Mouse (Mus musculus): ENCODE data around the gene Slc46a1.

Slc46a1 gene

DNA sequence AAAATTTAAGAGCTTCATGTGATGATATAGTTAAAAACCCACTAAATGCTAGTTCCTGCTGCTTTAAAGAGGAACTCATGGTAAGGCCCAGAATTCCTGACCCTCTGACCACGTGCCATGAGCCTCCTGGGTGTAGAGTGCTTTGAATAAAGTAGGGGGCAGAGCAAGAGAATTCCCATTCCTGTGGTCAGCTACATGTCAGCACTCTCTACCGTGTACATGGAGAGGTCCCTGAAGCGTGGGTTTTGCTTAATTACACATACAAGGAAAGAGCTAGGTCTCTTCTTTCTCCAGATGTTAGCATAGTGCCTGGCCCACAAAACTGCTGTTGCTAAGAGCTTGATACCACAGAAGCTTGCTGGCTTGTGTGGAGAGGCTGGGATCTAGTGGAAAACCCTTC lies 39.9 kb downstream of the Slc46a1 start:
- no peak for DNase-seq

DNA sequence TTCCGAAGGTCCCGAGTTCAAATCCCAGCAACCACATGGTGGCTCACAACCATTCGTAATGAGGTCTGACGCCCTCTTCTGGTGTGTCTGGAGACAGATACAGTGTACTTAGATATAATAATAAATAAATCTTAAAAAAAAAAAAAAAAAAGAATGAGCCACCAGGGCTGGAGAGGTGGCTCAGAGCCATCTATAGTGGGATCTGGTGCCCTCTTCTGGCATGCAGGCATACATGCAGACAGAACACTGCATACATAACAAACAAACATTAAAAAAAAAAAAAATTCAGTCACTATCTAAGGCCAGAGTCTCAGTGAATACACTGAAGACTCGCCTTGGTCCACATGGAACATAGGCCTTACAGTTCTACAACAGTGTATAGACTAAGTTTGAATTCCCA lies 43.7 kb downstream of the Slc46a1 start:
- DNase-seq, result no peak

DNA sequence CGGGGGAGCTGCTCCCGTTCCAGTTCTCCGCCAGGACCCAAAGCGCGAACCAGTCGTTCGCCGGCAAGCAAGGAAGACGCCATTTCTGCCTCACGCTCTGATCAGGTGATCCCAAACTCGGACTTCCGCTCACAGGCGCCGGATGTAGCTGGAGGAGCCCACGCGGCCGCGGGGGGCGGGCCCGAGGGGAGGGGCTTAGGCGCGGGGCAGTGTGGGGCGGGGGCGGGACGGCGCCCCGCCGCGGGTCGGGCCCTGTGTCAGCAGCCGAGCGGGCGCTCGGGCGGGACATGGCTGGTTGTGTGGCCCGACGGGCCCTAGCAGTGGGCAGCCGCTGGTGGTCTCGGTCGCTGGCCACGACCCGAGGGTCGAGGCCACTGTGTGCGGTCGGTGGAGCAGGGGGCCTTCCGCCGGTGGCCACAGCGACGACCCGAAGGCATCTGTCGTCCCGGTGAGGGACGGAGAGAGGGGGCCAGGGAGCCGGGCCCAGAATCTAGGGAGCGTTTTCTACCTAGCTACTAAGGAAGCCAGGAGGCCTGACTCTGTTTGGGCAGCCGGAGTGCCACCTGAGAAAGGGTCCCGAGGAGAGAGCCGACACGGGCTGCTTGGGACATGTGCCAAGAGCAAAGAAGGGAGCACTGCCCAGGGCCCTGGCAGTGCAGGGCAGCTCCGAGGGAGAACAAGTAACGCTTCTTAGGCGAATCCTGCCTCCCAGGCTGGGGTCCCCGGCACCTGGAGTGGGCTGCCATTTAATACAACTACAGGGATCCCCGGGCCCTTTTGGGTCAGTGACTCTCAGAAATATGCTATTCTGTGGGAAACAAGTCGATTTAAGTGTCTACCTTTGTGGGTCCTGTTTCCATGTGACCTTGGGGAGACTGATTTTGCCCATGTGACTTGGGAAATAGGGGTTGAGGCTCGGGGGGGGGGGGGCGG lies 46.8 kb downstream of the Slc46a1 start, which contains the start of the genes Tmem199 and Poldip2:
Gene Tmem199, minus strand, starts transcription at position 148 of the 933 bp plus-strand sequence.
Gene Poldip2, plus strand, starts transcription at position 169 of the 933 bp plus-strand sequence.
- peak; percentile 81 to 84 for DNase-seq

DNA sequence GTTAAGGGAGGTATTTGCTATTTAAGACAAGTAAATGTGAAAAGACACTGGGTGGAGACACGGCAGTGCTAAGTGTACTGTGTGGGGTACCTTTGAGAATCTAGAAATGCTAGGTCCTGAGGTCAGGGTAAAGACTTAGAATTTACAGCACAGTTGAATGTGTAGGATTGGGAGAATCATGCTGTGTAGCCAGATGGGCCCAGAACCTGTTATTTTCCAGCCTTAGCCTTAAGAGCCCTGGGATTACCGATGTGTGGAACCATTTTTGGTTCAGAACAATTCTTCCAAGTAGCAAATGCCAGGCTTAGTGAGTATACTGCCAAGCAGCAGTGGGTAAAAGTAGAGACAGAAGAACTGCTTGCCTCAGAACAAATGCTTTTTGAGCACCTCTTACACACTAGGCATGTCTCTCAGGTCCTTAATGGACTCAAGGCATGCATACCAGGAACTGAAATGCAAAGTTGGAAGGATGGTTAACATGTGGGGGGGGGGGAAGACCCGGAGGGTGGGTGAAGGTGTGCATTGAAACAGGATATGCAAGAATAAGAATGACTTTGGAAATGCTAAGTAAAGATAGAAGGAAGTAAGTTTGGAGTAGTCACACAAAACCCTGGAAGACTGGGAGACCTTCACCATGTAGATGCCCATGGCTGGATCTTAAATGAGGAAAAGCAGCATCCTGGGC lies 47.8 kb downstream of the Slc46a1 start:
- no peak for DNase-seq

DNA sequence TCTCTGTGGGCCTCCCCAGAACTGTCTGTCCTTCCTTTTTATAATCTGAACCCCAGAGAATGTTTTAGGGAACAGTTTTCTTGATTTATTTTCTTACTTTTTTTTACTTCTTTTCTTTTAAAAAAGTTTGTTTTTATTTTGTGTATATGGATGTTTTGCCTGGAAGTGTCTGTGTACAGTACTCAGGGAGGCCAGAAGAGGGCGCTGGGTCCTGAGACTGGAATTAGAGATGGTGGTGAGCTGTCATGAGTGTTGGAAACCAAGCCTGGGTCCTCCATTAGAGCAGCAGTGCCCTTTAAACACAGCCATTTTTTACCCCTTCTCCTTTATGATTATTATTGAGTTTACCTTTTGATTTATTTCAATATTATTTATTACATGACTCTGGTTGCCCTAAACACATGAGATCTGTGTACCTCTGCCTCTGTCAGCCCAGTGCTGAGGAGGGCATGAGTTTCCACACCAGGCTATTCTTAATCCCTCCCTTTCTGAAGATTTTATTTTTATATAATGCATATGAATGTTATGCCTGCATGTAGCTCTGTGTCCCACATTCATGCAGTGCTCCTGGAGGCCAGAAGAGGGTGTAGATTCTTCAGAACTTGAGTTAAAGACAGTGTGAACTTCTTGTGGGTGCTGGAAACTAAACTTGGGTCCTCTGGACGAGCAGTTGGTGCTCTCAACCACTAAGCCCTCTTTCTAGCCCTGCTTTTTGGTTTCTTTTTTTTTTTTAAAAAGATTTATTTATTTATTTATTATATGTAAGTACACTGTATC lies 50.2 kb downstream of the Slc46a1 start:
- no peak for DNase-seq

DNA sequence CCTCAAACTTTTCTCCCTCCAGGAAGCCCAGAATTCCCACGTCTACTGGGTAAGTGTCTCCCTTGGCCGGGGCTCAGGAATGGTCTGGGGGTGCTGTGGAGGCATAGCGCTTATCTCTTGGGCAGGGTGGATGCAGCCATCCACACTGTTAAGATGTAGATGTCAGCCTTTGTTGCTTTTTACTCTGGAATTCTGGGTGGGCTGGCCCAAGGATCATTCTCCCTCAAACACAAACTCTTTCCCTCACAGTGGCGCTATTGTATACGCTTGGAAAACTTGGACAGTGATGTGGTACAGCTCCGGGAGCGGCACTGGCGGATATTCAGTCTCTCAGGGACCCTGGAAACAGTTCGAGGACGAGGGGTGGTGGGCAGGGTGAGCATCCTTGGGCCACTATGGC lies 53.4 kb downstream of the Slc46a1 start:
- DNase-seq, result no peak
